Mouse (Mus musculus): Measurements from ENCODE around the gene Stab2. TPM values are rescaled to one million over a fixed set of nuclear protein-coding genes. Genes with fewer than 3 reads are reported as not detected.

Gene Stab2
- total RNA-seq, 2 experiments from 2014 or later, result 0.25 to 1.9 TPM

Other genes with a start within 250 kb of the Stab2 start
- 10 to 100 TPM; 13.3 to 16.2 TPM for gene Gm49358, start 244.1 kb downstream of the Stab2 start, total RNA-seq (2021)
- 10 to 100 TPM; 33.7 to 35.6 TPM for gene Nt5dc3, start 229.0 kb downstream of the Stab2 start, total RNA-seq (2021)
- gene 1700113H08Rik, start 50.0 kb upstream of the Stab2 start, total RNA-seq (2021), result under 1 TPM in 1 of 2 experiments, not detected in 1; 0.55 TPM

All from heart, adult 18-20 months (tissue).